Mouse (Mus musculus) liver, adult 2 months (tissue): Measurements from ENCODE around the gene Myog. TPM values are rescaled to one million over a fixed set of nuclear protein-coding genes. Genes with fewer than 3 reads are reported as not detected.

Experiments used
- DNase-seq: peaks from one replicate; pipeline ENCODE4 v3.0.0-alpha.2; 2011; ENCODE audit warnings: low read depth, low spot score; ENCODE audit errors: extremely low read depth
- H3K27ac ChIP-seq: fragments of 200-500 bp; replicated peaks from 2 replicates; pipeline ENCODE4 v1.5.1; 2012; ENCODE audit warnings: low read depth, mild to moderate bottlenecking, control low read depth, inconsistent platforms, low read length; ENCODE audit not compliant: insufficient read depth
- H3K27me3 ChIP-seq: fragments of 200-500 bp; 2 replicates; pipeline ENCODE4 v1.6.1; 2012; ENCODE audit warnings: mild to moderate bottlenecking, moderate library complexity, low read length, inconsistent platforms; ENCODE audit not compliant: control insufficient read depth, insufficient read depth
- H3K36me3 ChIP-seq: fragments of 200-500 bp; 2 replicates; pipeline ENCODE4 v1.6.1; 2012; ENCODE audit warnings: low read length, inconsistent platforms; ENCODE audit not compliant: control insufficient read depth, insufficient read depth
- H3K4me1 ChIP-seq: fragments of 200-500 bp; 2 replicates; pipeline ENCODE4 v1.6.1; 2011; ENCODE audit warnings: low read length; ENCODE audit not compliant: control insufficient read depth, insufficient read depth
- H3K4me3 ChIP-seq: fragments of 200-500 bp; 2 replicates; pipeline ENCODE4 v1.5.1; 2011; ENCODE audit warnings: low read depth, mild to moderate bottlenecking, control low read depth, low read length, moderate library complexity; ENCODE audit not compliant: insufficient read depth
- H3K79me2 ChIP-seq: fragments of 200-500 bp; 2 replicates; pipeline ENCODE4 v1.6.1; 2012; ENCODE audit warnings: inconsistent platforms, mild to moderate bottlenecking, low read length, moderate library complexity; ENCODE audit not compliant: control insufficient read depth, insufficient read depth
- H3K9ac ChIP-seq: fragments of 200-500 bp; 2 replicates; pipeline ENCODE4 v1.6.1; 2012; ENCODE audit warnings: low read depth, mild to moderate bottlenecking, control low read depth, inconsistent platforms, low read length
- CTCF ChIP-seq: fragments of 200-500 bp; IDR thresholded peaks from 2 replicates; pipeline ENCODE4 v1.5.1; 2011; ENCODE audit warnings: low read depth, low read length, control low read depth
- POLR2A ChIP-seq: fragments of 200-500 bp; IDR thresholded peaks from 2 replicates; pipeline ENCODE4 v1.6.1; 2011; ENCODE audit warnings: low read length, control low read depth; ENCODE audit not compliant: insufficient read depth; ENCODE audit errors: extremely low read depth
- WGBS: fragments of 180-500 bp; shearing (Covaris S2); methylation state at CpG from one replicate; pipeline ENCODE4 v1.1.7; 2018; 5-methylcytosine and 5-hydroxymethylcytosine counted together
- polyA plus RNA-seq: library from polyadenylated mRNA; depleted of rRNA; stranded (reverse); fragments of >200 nt; gene quantifications from 2 replicates; pipeline ENCODE4 v1.2.3, GENCODE M21; 2012; rRNA removed
- total RNA-seq: library from RNA; depleted of rRNA; stranded (reverse); fragments of >200 nt; gene quantifications from 2 replicates; pipeline ENCODE4 v1.2.3, GENCODE M21; 2014; rRNA removed

Gene Myog
- total and polyA plus RNA-seq, 2 experiments, result not detected

GRCm38 (mm10) chr1:134336958-134337710 is 47.3 kb downstream of the Myog start:
- no peak for DNase-seq
- Histone ChIP-seq H3K4me1 (no peaks in the 10 kb centered on the region), H3K27me3 (no peaks in the 10 kb centered on the region), H3K79me2 (no peaks in the 10 kb centered on the region), H3K27ac (no peak overlapping the region), H3K36me3 (no peaks in the 10 kb centered on the region), H3K9ac (no peak overlapping the region), H3K4me3 (no peak overlapping the region)
- 78% methylated on average over 11 of the region's 11 CpGs for WGBS
- TF ChIP-seq CTCF (no peak), POLR2A (no peak)

- DNase-seq, result no peak
- H3K27me3 ChIP-seq, result no peaks in the 10 kb centered on the region
- no peaks in the 10 kb centered on the region for H3K79me2 ChIP-seq
- H3K9ac ChIP-seq, result no peak overlapping the region
- no peak overlapping the region for H3K4me3 ChIP-seq
- 95% methylated on average over 7 of the region's 7 CpGs for WGBS
- no peaks in the 10 kb centered on the region for H3K36me3 ChIP-seq
- H3K27ac ChIP-seq, result no peak overlapping the region
- H3K4me1 ChIP-seq, result no peaks in the 10 kb centered on the region
- no peak for TF ChIP-seq CTCF
- TF ChIP-seq POLR2A, result no peak
Measured at GRCm38 (mm10) chr1:134339162-134339561, 49.4 kb downstream of the Myog start.

DNA sequence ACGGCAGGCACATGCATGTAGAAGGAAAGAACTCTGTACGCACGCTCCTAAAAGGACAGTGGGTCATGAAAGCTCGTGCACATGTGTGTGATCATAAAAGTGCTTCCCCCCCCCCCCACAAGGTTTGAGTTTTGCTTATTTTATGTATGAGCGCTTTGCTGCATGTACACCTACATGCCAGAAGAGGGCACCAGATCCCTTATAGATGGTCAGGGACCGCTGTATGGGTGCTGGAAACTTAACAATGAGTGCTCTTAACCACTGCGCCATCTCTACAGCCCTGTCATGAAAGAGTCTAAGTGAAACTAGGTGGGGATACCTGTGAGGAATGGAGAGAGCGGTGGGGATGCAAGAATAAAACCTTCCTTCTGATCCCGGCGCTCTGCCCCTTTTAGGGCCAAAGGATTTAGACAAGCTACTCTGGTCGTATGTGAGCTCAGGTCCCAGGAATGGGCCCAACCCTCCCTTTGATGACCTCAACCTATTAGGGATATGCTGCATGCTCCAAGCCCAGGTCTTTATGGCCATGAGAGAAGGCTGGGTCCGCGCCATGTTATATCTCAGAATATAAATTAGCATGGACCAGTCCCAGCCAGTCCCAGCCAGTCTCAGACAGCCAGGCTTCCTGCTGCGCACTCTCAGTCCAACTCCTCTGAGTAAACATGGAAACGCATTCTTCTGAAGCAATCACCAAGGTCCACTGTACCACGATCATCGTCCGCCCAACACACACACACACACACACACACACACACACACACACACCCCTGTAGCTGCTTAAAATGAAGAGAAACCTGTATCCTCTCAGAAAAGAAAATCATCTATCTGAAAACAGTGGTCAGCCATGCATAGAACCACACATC is 50.2 kb downstream of the Myog start:
- no peaks in the 10 kb centered on the region for H3K36me3 ChIP-seq
- DNase-seq, result peak; percentile 58

GRCm38 (mm10) chr1:134341641-134342277 is 52.0 kb downstream of the Myog start:
- Histone ChIP-seq H3K4me1 (peaks cover 4% of the 10 kb centered on the region; the same call in 1 of the 2 replicates), H3K27ac (no peak overlapping the region), H3K27me3 (no peaks in the 10 kb centered on the region), H3K79me2 (no peaks in the 10 kb centered on the region), H3K4me3 (no peak overlapping the region), H3K9ac (no peak overlapping the region), H3K36me3 (peaks cover 12% of the 10 kb centered on the region)
- 88% methylated on average over 5 of the region's 5 CpGs for WGBS
- DNase-seq, result no peak
- TF ChIP-seq POLR2A (no peak), CTCF (no peak)

More for the DNA sequence above, 50.2 kb downstream of the Myog start:
- no peak overlapping the region for H3K27ac ChIP-seq
- peaks cover 4% of the 10 kb centered on the region; the same call in 1 of the 2 replicates for H3K4me1 ChIP-seq
- no peaks in the 10 kb centered on the region for H3K27me3 ChIP-seq
- 76% methylated on average over 18 of the region's 18 CpGs for WGBS
- TF ChIP-seq POLR2A, result no peak
- TF ChIP-seq CTCF, result no peak
- no peak overlapping the region for H3K4me3 ChIP-seq
- H3K9ac ChIP-seq, result no peak overlapping the region
- H3K79me2 ChIP-seq, result no peaks in the 10 kb centered on the region

Other genes with a start within 250 kb of the Myog start
- gene Btg2, start 210.9 kb upstream of the Myog start, total RNA-seq, result 7.0 and 10.1 TPM in 2 replicates
- gene Btg2, start 210.9 kb upstream of the Myog start, polyA plus RNA-seq, result 5.6 and 6.9 TPM in 2 replicates
- gene Chit1, start 178.7 kb upstream of the Myog start, total RNA-seq, result not detected in 2 replicates
- gene Chit1, start 178.7 kb upstream of the Myog start, polyA plus RNA-seq, result not detected in 2 replicates
- 0.09 and 0.27 TPM in 2 replicates for gene Chil1, start 107.8 kb upstream of the Myog start, total RNA-seq
- gene Chil1, start 107.8 kb upstream of the Myog start, polyA plus RNA-seq, result 0.30 and 0.34 TPM in 2 replicates
- not detected in 2 replicates for gene Mybph, start 96.5 kb upstream of the Myog start, total RNA-seq
- not detected in 2 replicates for gene Mybph, start 96.5 kb upstream of the Myog start, polyA plus RNA-seq
- gene Adora1, start 54.6 kb upstream of the Myog start, total RNA-seq, result 3.2 and 6.6 TPM in 2 replicates
- gene Adora1, start 54.6 kb upstream of the Myog start, polyA plus RNA-seq, result 17.0 and 27.2 TPM in 2 replicates
- 0.46 and 0.67 TPM in 2 replicates for gene Ppfia4, start 42.9 kb downstream of the Myog start, total RNA-seq
- gene Ppfia4, start 42.9 kb downstream of the Myog start, polyA plus RNA-seq, result 0.78 and 1.4 TPM in 2 replicates
- gene Tmem183a, start 72.0 kb downstream of the Myog start, total RNA-seq, result 152 and 153 TPM in 2 replicates
- 130 and 152 TPM in 2 replicates for gene Tmem183a, start 72.0 kb downstream of the Myog start, polyA plus RNA-seq
- gene 4933406M09Rik, start 96.0 kb downstream of the Myog start, total RNA-seq, result not detected in 2 replicates
- gene 4933406M09Rik, start 96.0 kb downstream of the Myog start, polyA plus RNA-seq, result not detected in 2 replicates
- gene Cyb5r1, start 115.6 kb downstream of the Myog start, total RNA-seq, result 4.5 and 4.7 TPM in 2 replicates
- gene Cyb5r1, start 115.6 kb downstream of the Myog start, polyA plus RNA-seq, result 8.3 and 16.3 TPM in 2 replicates
- gene Adipor1, start 125.4 kb downstream of the Myog start, total RNA-seq, result 71.5 and 81.2 TPM in 2 replicates
- 92.7 and 105 TPM in 2 replicates for gene Adipor1, start 125.4 kb downstream of the Myog start, polyA plus RNA-seq
- 8.8 and 9.9 TPM in 2 replicates for gene Klhl12, start 165.5 kb downstream of the Myog start, total RNA-seq
- 4.5 and 5.1 TPM in 2 replicates for gene Klhl12, start 165.5 kb downstream of the Myog start, polyA plus RNA-seq
- gene Rabif, start 204.7 kb downstream of the Myog start, total RNA-seq, result 5.9 and 6.9 TPM in 2 replicates
- 9.8 and 10.6 TPM in 2 replicates for gene Rabif, start 204.7 kb downstream of the Myog start, polyA plus RNA-seq